Mouse (Mus musculus): ENCODE measurements at regions not wholly inside any gene's neighbourhood (a gene's known extent, or its start where the extent isn't known, plus 50 kb on each side); places are given as distances from the start of the nearest gene placed in this dataset.

- DNase-seq (ENCODE audit: low read depth, low spot score), result no peak
These were observed 140.9 kb downstream of the Nrip1 start for GRCm38 (mm10) chr16:76232680-76233079.

- no peak for DNase-seq (ENCODE audit: low read depth, low spot score)
These were observed 141.5 kb downstream of the Nrip1 start for GRCm38 (mm10) chr16:76232174-76232573.

GRCm38 (mm10) chr16:76230516-76231302 lies 142.9 kb downstream of the Nrip1 start:
- DNase-seq (ENCODE audit: low read depth, low spot score), result no peak

- no peak for DNase-seq (ENCODE audit: low read depth, low spot score)
These were observed 145.2 kb downstream of the Nrip1 start for GRCm38 (mm10) chr16:76228451-76228850.

GRCm38 (mm10) chr16:76226446-76226845 lies 147.2 kb downstream of the Nrip1 start:
- DNase-seq (ENCODE audit: low read depth, low spot score), result no peak

- no peak for DNase-seq (ENCODE audit: low read depth, low spot score)
These were observed 147.9 kb downstream of the Nrip1 start for GRCm38 (mm10) chr16:76225587-76226226.

GRCm38 (mm10) chr16:76224901-76225586 lies 148.6 kb downstream of the Nrip1 start:
- DNase-seq (ENCODE audit: low read depth, low spot score), result no peak

- DNase-seq (ENCODE audit: low read depth, low spot score), result no peak
These were observed 149.9 kb downstream of the Nrip1 start for GRCm38 (mm10) chr16:76223716-76224115.

- DNase-seq (ENCODE audit: low read depth, low spot score), result no peak
These were observed 150.7 kb downstream of the Nrip1 start for GRCm38 (mm10) chr16:76222960-76223359.

- DNase-seq (ENCODE audit: low read depth, low spot score), result no peak
These were observed 153.2 kb downstream of the Nrip1 start for GRCm38 (mm10) chr16:76220466-76220865.

- DNase-seq (ENCODE audit: low read depth, low spot score), result no peak
These were observed 154.4 kb downstream of the Nrip1 start for GRCm38 (mm10) chr16:76219233-76219632.

- no peak for DNase-seq (ENCODE audit: low read depth, low spot score)
These were observed 155.1 kb downstream of the Nrip1 start for GRCm38 (mm10) chr16:76218310-76219170.

- DNase-seq (ENCODE audit: low read depth, low spot score), result no peak
These were observed 157.4 kb downstream of the Nrip1 start for GRCm38 (mm10) chr16:76216184-76216583.

GRCm38 (mm10) chr16:76215558-76215957 lies 158.1 kb downstream of the Nrip1 start:
- DNase-seq (ENCODE audit: low read depth, low spot score), result no peak

- no peak for DNase-seq (ENCODE audit: low read depth, low spot score)
These were observed 171.7 kb downstream of the Nrip1 start for GRCm38 (mm10) chr16:76201773-76202571.

- no peak for DNase-seq (ENCODE audit: low read depth, low spot score)
These were observed 172.6 kb downstream of the Nrip1 start for GRCm38 (mm10) chr16:76200801-76201728.

- no peak for DNase-seq (ENCODE audit: low read depth, low spot score)
These were observed 173.4 kb downstream of the Nrip1 start for GRCm38 (mm10) chr16:76200268-76200667.

- no peak for DNase-seq (ENCODE audit: low read depth, low spot score)
These were observed 174.6 kb downstream of the Nrip1 start for GRCm38 (mm10) chr16:76199006-76199405.

- DNase-seq (ENCODE audit: low read depth, low spot score), result no peak
These were observed 172.2 kb upstream of the Samsn1 start for GRCm38 (mm10) chr16:76194291-76194690.

GRCm38 (mm10) chr16:76191135-76191534 lies 169.1 kb upstream of the Samsn1 start:
- DNase-seq (ENCODE audit: low read depth, low spot score), result no peak

All from c-Kit-negative CD71-positive TER-119-positive erythroid progenitor cells, embryonic 14.5 days (primary cell).